In the genomic region with DNA sequence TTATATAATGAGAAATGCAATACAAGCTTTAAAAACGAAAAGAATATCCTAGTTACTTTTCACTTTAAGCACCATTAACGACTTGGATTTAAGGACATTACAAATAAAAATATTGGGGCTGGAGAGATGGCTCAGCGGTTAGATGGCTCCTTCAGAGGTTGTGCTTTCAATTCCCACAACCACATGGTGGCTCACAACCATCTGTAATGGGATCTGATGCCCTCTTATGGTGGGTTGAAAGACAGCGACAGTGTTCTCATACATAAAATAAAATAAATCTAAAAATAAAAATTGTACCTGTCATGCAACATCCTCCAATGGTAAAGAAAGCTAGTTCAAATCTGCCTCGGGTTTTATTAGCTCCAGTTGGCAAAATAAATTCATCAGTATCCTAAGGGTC, we compare ENCODE assay signal across 13 mouse cellular contexts. TPM values are rescaled to one million over a fixed set of nuclear protein-coding genes. Genes with fewer than 3 reads are reported as not detected.
"Had no signal": no experiment of that assay in that cellular context is flagged by ENCODE, and none has a peak within 500 bp of the region (broad histone marks: within the 10 kb centered on the region; RNA-seq: fewer than 3 reads in every experiment).

No protein-coding gene starts in this region.

RNA-seq across cellular contexts. Expression of gene Msmb, which starts 51.7 kb away (rescaled TPM):
- total RNA-seq: layer of hippocampus, postnatal 25 days; left cerebral cortex, adult 8-10 months; left cerebral cortex, postnatal 25 days had no signal
- polyA plus RNA-seq: kidney, embryonic 14.5 days; large intestine, adult 2 months; limb, embryonic 11.5 days; limb, embryonic 15.5 days; lung, adult 2 months; midbrain, embryonic 11.5 days; midbrain, embryonic 15.5 days; neural tube, embryonic 13.5 days; stomach, embryonic 15.5 days; thymus, postnatal 0 days had no signal
